Mouse (Mus musculus) myocyte (in vitro differentiated cells): ENCODE measurements around the gene Chst5.

Experiments used
- CEBPB ChIP-seq: IDR thresholded peaks from 2 replicates; pipeline ENCODE4 v1.6.1; 2011; ENCODE audit warnings: mild to moderate bottlenecking, moderate library complexity; ENCODE audit not compliant: poor library complexity, insufficient read depth, severe bottlenecking
- E2F4 ChIP-seq: IDR thresholded peaks from one replicate; pipeline ENCODE4 v1.6.1; 2011; ENCODE audit warnings: mild to moderate bottlenecking, control low read depth, moderate library complexity; ENCODE audit not compliant: insufficient read depth
- MAX ChIP-seq: IDR thresholded peaks from one replicate; pipeline ENCODE4 v1.6.1; 2011; ENCODE audit warnings: low read depth, mild to moderate bottlenecking, control low read depth
- MYOD1 ChIP-seq, 3 experiments: IDR thresholded peaks; one replicate each; pipeline ENCODE4 v1.6.1; 2011; ENCODE audit warnings: control low read depth in 2 of 3, low read depth in 2 of 3, mild to moderate bottlenecking in 2 of 3, moderate library complexity in 1 of 3; ENCODE audit not compliant: insufficient read length in 2 of 3, control insufficient read depth in 1 of 3
- MYOG ChIP-seq, 3 experiments: IDR thresholded peaks; one replicate each; pipeline ENCODE4 v1.6.1; 2011; ENCODE audit warnings: control low read depth in 2 of 3, low read depth in 2 of 3, mild to moderate bottlenecking in 2 of 3; ENCODE audit not compliant: insufficient read length in 2 of 3, control insufficient read depth in 1 of 3, insufficient read depth in 1 of 3
- POLR2A ChIP-seq: IDR thresholded peaks from one replicate; pipeline ENCODE4 v1.6.1; 2011; ENCODE audit warnings: low read depth, mild to moderate bottlenecking, control low read depth, moderate library complexity; ENCODE audit not compliant: insufficient read length
- POLR2AphosphoS2 ChIP-seq: IDR thresholded peaks from one replicate; pipeline ENCODE4 v1.6.1; 2011; ENCODE audit warnings: low read depth, control low read depth; ENCODE audit not compliant: insufficient read length
- REST ChIP-seq: IDR thresholded peaks from one replicate; pipeline ENCODE4 v1.6.1; 2011; ENCODE audit warnings: mild to moderate bottlenecking, control low read depth, moderate library complexity; ENCODE audit not compliant: insufficient read depth, insufficient read length
- SRF ChIP-seq: IDR thresholded peaks from one replicate; pipeline ENCODE4 v1.6.1; 2011; ENCODE audit warnings: low read depth; ENCODE audit not compliant: control insufficient read depth, insufficient read length
- TCF3 ChIP-seq: IDR thresholded peaks from one replicate; pipeline ENCODE4 v1.6.1; 2011; ENCODE audit warnings: low read depth, control low read depth; ENCODE audit not compliant: insufficient read length
- USF1 ChIP-seq: IDR thresholded peaks from one replicate; pipeline ENCODE4 v1.6.1; 2011; ENCODE audit warnings: low read depth, mild to moderate bottlenecking, control low read depth, moderate library complexity

DNA sequence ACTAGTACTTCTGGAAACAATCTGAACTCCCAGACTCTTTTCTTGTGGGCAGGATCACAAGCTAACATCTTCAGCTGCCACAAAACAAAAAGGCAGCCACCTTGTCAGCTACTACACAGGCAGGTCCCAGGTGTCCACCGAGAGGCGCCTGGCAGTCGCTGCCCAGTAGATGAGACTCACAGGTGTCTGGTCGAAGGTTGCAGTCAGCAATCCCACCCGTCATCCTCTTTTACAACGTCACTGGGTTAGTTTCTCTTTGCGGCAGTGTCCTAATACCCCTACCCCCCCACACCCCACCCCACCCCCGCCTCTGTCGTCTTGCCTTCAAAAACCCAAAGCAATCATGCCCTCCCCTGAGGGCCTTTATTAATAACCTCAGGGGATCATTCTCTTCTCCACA lies 34.5 kb downstream of the Chst5 start:
- TF ChIP-seq POLR2A (no peak), POLR2AphosphoS2 (no peak), MAX (no peak), REST (no peak), MYOD1 (IDR thresholded peaks at IDR 0.05; ENCODE audit: control insufficient read depth in 1 of 3, insufficient read length in 2 of 3, low read depth in 2 of 3) (no peak), E2F4 (no peak), USF1 (no peak), TCF3 (no peak), MYOG (IDR thresholded peaks at IDR 0.05; ENCODE audit: control insufficient read depth in 1 of 3, insufficient read depth in 1 of 3, insufficient read length in 2 of 3, low read depth in 2 of 3) (no peak), CEBPB (no peak), SRF (no peak)
